Mouse (Mus musculus): ENCODE results near the gene 4930550C14Rik.

GRCm38 (mm10) chr9:53452038-53452437 is 49.9 kb downstream of the 4930550C14Rik start:
- TF ChIP-seq CTCF (IDR thresholded peaks at IDR 0.05; ENCODE audit: low read depth) (no peak), EP300 (IDR thresholded peaks at IDR 0.05; ENCODE audit: low read depth) (no peak)
